Mouse (Mus musculus): ENCODE results near the gene Dscam.
A peak's percentile ranks its signal among the peaks of the same experiment; 100 is the strongest.

Gene Dscam

GRCm38 (mm10) chr16:97018304-97018703 is 152.2 kb downstream of the Dscam start:
- DNase-seq (ENCODE audit: low read depth) = no peak

DNA sequence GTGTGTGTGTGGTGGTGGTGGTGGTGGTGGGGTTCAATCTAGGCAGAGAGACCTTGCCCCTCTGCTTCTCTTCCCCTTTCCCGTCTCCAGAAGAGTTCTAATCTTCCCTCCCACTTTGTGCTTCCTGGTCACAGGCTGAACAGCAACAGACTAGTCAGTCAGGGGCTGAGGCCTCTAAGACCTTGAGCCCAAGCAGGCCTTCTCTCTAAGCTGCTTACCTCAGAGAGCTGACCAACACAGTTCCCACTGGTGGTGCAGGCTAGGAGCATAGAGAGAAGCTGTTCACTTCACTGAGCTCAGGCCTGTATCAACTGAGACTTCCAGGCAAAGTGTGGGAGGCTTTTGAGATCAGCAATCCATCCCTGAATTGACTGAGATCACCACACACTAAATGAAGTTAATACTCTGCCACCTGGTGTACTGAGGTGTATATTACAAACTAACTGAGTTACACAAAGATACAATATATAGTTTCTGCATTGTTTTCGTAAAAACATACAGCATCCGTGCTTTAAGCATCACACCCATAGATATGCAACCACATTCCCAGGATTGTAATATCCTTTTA is 153.3 kb downstream of the Dscam start:
- no peak for DNase-seq (ENCODE audit: low read depth)

DNA sequence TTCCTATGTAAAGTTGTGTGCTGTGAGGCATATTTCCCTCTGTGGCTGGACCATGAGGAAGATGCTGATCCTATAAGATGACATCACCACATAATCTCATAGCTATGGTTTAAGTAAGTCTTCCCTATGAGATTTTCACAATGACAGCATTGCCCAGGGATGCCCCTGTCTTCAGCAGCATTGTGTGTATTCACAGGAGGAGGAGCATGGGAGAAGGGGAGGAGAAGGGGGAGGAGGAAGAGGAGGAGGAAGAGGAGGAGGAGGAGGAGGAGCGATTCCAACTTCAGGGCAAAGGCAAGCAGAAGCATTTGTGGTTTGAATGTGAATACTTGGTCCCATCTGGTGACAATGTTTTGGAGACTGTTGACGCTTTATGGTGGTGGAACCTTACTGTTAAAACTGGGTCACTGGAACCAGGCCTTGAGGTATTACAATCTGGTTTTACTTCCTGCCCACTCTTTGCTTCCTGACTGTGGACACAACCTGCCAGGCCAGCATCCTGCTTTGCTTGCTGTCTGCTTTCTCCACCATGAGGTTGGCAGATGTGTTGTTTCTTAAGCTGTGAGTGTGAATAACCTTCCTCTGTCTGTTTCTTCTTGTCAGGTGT is 154.2 kb downstream of the Dscam start:
- DNase-seq (ENCODE audit: low read depth) = no peak

DNA sequence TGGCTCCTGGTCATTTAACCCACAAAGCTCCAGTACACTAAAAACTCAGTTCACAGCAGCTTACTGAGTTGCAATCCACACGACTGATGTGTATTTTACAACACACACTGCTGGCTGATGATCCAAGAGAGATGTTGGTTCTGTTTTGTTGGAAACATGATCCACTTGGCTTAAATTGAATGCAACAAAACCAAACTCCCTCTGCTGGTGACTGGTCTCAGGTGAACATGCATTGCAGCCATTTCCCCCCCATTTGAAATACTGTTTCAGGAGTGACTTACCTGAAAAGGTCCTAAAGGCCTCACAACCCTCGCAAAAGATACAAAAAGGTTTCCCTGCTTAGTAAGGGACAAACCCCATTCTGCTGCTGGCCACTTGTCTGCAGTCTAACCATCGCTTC is 156.2 kb downstream of the Dscam start:
- DNase-seq (ENCODE audit: low read depth) = no peak

GRCm38 (mm10) chr16:97009116-97010055 is 161.2 kb downstream of the Dscam start:
- DNase-seq (ENCODE audit: low read depth) = no peak

GRCm38 (mm10) chr16:97007892-97008527 is 162.5 kb downstream of the Dscam start:
- DNase-seq (ENCODE audit: low read depth) = no peak

DNA sequence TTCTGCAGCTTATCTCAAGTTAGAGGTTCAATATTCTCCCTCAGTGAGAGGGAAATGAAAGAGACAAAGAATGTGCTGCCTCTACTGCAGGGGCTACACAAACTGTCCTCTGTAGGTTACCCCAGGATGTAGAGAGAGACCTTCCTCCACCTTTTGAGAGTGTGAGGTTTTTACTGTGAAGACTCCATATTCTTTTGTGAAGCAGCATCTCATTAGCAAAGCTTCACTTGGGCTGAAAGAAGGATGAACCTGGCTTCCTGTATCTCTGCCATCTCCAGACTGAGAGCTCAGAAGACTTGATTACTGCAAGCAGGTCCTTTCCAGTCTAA is 163.7 kb downstream of the Dscam start:
- DNase-seq (ENCODE audit: low read depth) = no peak

DNA sequence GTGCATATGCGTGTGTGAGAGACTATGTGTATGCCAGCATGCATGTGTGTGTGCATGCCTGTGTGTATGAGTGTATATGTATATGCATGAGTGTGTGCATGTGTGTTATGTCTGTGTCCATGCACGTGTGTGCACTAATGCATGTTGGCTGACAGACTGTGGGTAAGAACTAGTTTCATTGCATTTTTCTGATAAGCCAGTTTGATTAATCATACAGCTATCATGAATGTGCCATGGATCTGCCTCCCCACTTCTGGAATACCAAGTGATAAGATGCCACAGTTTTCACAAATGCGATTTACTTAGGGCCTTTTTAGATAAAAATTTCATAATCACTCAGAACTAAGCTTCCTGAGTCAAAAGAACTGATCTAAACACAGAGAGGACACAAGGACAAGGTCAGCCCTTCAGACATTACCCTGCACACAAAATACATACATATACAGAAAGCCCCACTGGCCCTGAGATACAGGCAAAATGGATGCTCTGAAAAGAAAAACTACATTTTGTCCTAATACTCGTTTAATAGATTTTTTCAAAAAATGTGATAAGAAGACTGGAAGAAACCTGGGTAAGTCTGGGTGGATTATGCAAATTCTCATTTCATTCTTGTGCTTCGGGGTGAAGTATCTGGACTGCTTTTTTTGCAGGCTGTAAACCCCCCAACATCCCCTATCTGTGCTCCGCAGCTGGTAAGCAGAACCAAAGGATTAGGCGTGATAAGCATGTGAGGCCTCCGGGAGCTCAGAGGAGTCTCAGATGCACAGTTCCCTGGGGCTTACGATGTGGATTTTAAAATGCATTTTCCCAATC is 164.3 kb downstream of the Dscam start:
- no peak for DNase-seq (ENCODE audit: low read depth)

DNA sequence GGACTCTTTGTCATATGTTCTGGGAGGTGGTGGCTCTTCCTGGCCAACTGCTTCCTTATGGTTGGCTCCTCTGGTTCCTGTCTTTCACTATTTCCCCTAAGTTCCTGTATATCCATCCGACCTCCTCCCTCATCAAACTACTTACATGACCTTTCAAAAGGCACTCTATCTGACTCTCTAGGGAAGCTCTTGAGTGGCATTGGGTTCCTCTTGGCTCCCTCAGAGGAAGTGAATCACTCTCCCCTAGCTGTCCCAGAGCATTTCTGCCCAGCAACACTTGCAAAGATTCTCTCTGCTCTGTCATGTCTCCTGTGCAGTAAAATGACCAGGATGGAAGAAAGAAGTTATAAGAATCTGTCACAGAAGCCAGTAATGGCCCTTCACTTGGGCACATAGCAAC is 166.6 kb downstream of the Dscam start:
- DNase-seq (ENCODE audit: low read depth) = no peak

GRCm38 (mm10) chr16:97002837-97003236 is 167.7 kb downstream of the Dscam start:
- no peak for DNase-seq (ENCODE audit: low read depth)

DNA sequence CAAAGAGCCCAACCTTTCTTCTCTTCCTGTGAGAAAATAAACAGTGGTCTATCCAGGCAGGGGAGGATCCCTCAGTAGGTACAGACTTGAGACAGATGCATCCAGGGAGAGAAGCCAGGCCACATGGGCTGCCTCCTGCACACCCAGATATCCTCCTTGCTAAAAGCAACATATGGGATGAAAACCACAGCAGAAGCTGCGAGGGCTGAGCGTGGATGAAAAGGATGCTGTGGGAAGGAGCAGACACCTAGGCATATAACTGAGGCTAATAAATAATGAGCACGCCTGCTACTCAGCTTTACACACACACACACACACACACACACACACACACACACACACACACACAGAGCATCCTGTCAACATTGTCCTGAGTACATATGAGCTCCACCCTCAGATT is 168.4 kb downstream of the Dscam start:
- no peak for DNase-seq (ENCODE audit: low read depth)

DNA sequence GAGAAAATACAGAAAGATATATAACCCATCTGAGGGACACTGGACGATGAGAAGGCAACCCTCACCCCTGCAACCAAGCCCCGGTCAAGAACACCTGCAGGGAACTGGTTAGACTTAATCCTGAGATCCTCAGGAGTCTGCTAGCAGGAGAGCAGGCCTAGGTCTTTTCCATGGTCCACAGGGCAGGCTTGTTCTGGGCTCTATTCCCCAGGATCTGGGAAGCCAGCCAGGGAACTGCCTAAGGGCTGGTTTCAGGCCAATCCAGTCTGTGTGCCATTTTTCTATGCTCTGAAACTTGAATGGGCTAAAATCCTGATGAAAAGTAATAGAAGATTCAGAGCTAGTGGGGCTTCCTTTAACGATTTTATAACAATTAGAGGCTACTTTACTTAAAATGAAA is 173.7 kb downstream of the Dscam start:
- peak; percentile 68 for DNase-seq (ENCODE audit: low read depth)

DNA sequence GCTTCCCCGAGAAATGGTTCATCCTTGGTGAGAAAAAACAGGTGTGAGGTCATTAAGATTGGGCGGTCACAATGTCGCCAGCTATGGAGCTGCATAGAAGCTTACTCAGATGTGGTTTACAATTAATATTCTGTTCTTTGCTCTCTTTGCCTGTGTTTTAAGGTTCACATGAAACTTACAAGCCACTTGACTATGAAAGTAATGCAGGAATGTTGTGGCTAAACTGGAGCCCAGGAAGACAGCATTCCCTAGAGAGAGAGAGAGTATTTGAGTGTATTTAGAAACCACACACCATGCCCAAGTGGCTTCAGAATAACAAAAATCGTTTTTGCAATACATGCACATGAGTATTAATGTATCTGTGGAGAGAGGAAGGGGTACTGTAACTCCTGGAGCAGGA is 174.7 kb downstream of the Dscam start:
- DNase-seq (ENCODE audit: low read depth) = no peak

GRCm38 (mm10) chr16:96987396-96987795 is 183.2 kb downstream of the Dscam start:
- DNase-seq (ENCODE audit: low read depth) = no peak

DNA sequence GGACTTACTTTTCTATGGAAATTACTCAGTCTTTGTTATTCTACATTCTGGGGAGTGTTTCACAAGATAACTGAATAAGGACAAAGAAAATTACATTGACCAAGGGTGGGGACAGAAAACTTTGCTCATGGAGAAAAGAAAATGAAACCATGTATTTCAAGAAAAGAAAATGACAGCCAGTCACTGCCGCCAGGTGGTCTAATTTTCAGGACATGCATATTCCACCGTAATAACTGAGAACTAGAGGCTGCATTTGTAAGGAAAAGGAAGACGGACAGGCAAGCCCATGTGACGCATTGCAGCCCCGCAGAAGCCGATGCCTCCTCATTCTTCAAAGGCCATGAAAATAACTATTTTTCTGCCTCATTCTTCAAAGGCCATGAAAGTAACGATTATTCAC is 197.3 kb downstream of the Dscam start:
- DNase-seq (ENCODE audit: low read depth) = no peak

DNA sequence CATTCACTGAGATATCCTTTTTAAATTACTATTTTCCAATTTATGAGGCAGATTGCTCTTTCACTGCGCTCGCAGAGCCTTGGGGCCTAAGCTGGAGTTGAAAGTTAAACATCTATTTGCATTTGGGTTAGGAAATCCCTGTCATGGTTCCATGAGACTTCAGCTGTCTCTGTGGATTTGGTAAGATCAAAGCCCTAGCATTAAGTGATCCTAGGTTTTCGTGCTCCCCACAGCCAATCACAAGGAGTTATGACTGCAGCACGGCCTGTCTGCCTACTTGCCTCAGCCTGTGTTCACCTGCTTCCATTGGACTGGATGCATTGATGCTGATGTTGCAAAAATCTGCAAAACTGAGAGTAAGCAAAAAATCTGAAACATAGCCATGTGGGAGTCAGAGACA is 198.8 kb downstream of the Dscam start:
- DNase-seq (ENCODE audit: low read depth) = no peak

GRCm38 (mm10) chr16:96970412-96970811 is 200.1 kb downstream of the Dscam start:
- DNase-seq (ENCODE audit: low read depth) = no peak

DNA sequence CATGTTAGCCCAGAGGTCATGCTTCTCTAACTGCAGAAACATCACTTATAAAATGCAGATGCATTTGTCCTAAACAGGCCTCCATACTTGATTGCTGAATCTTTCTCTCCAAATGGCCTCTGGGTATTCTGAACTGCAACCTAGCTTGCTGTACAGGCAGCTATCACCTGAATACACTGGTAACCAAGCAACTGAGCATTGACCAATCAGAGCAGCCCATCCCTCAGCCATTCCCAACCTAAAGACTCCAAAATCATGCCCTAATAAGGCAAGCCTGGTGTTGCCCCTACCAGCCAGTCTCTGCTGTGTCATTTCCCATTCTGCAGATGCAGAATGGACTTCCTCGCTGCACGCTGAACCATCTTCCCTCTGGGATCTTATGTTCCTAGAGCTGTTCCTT is 200.9 kb downstream of the Dscam start:
- DNase-seq (ENCODE audit: low read depth) = no peak

GRCm38 (mm10) chr16:96968885-96969480 is 201.6 kb downstream of the Dscam start:
- DNase-seq (ENCODE audit: low read depth) = no peak

DNA sequence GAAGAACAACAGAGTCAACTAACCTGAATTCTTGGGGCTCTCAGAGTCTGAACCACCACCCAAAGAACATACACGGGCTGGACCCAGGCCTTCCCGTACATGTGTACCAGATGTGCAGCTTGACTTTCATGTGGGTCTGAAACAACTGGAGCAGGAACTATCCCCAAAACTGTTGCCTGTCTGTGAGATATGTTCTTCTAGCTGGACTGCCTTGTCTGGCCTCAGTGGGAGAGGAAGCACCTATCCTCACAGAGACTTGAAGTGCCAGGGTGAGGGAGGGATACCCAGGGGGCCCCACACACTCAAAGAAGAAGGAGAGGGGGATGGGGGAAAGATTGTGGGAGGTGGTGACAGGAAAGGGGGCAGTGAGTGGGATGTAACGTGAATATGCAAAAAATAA is 210.9 kb downstream of the Dscam start:
- DNase-seq (ENCODE audit: low read depth) = no peak

DNA sequence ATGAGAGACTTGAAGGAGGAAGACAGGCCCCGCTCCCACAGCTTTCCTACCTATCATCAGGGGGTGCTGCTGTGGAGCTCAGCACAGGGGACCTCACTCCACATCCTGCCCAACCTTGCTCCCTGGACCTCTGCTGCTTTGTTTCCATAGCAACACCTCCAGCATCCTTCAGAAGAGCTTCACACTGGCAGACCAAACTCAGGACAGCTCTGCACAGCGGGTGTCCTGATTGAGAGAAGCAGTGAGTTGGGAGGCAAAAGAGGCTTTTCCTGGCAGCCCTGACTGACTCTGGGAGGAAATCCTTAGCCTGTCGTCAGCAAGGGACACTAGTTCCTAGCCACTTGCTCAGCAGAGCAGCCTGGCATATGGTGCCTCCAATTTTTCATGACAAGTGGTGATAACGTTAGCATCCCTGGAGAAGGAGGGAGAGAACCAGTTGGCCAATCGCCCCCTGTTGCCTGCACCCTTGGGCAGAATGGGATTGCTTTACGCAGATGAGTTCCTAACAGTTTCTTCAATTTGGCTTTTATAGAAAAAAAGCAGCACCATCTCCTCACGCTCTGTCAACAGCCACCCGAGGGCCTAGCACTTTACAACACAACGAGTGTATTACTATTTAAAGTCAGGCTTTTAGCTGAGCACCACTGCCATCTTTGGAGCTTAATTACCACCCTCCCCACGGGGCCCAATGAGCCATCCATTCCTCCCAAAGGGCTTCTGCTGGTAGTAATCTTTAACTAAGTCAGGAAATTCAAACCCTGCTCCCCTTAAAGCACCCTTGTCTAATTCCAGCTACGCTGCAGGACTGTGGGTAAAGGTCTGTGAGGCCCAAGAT is 224.9 kb downstream of the Dscam start:
- DNase-seq (ENCODE audit: low read depth) = no peak
